Mouse (Mus musculus): ENCODE data around the gene Gm17079.
"Not testable (repeated sequence)": the region's sequence is repeated elsewhere in the genome, so short reads cannot be mapped to it uniquely, and the experiment has no call there.

Gm17079 gene

GRCm38 (mm10) chr14:51695368-51695767, at the start of gene Gm17079:
Gene Gm17079 (minus strand): TSS chr14:51695468.
- in situ Hi-C loops (cut with MboI): not testable (repeated sequence)

- in situ Hi-C loops (cut with MboI): no loop called here
These were observed 45.3 kb upstream of the Gm17079 start for GRCm38 (mm10) chr14:51740347-51741170.

- in situ Hi-C loops (cut with MboI): no loop called here
These were observed 44.1 kb upstream of the Gm17079 start for GRCm38 (mm10) chr14:51739150-51739993.

- in situ Hi-C loops (cut with MboI): no loop called here
These were observed 43.3 kb upstream of the Gm17079 start for GRCm38 (mm10) chr14:51738411-51739149.

GRCm38 (mm10) chr14:51737967-51738366, 42.7 kb upstream of the Gm17079 start:
- in situ Hi-C loops (cut with MboI): no loop called here

GRCm38 (mm10) chr14:51717083-51717482, 21.8 kb upstream of the Gm17079 start, which contains the start of gene Gm5800:
Gene Gm5800 (minus strand): TSS chr14:51717183.
- in situ Hi-C loops (cut with MboI): no loop called here

GRCm38 (mm10) chr14:51677269-51677668, 18.0 kb downstream of the Gm17079 start:
- in situ Hi-C loops (cut with MboI): no loop called here
